Mouse (Mus musculus): ENCODE results near the gene D630045J12Rik. TPM values are rescaled to one million over a fixed set of nuclear protein-coding genes. Genes with fewer than 3 reads are reported as not detected.

D630045J12Rik gene
- polyA plus RNA-seq, 1 experiment: 7.1 TPM

GRCm38 (mm10) chr6:38231994-38232393 is 21.8 kb downstream of the D630045J12Rik start:
- no peak overlapping the region for H3K4me3 ChIP-seq (replicated peaks; ENCODE audit: extremely low read depth, low read depth, low read length)
- DNase-seq: no peak
- H3K4me1 ChIP-seq (ENCODE audit: control insufficient read depth, insufficient read depth, low read length): no peaks in the 10 kb centered on the region
- TF ChIP-seq CTCF (IDR thresholded peaks at IDR 0.05; ENCODE audit: insufficient read depth, low read length) (no peak), POLR2A (IDR thresholded peaks at IDR 0.05; ENCODE audit: borderline replicate concordance, extremely low read depth, low read depth, low read length) (no peak)
- WGBS: 59% methylated on average over 4 of the region's 4 CpGs

GRCm38 (mm10) chr6:38224079-38224478 is 29.7 kb downstream of the D630045J12Rik start:
- 44% methylated on average over 1 of the region's 1 CpGs for WGBS
- no peak for DNase-seq
- H3K4me1 ChIP-seq (ENCODE audit: control insufficient read depth, insufficient read depth, low read length): no peaks in the 10 kb centered on the region
- no peak for TF ChIP-seq POLR2A (IDR thresholded peaks at IDR 0.05; ENCODE audit: borderline replicate concordance, extremely low read depth, low read depth, low read length)
- TF ChIP-seq CTCF (IDR thresholded peaks at IDR 0.05; ENCODE audit: insufficient read depth, low read length): no peak
- no peak overlapping the region for H3K4me3 ChIP-seq (replicated peaks; ENCODE audit: extremely low read depth, low read depth, low read length)

GRCm38 (mm10) chr6:38219261-38219660 is 34.5 kb downstream of the D630045J12Rik start:
- Histone ChIP-seq H3K4me3 (replicated peaks; ENCODE audit: extremely low read depth, low read depth, low read length) (no peak overlapping the region), H3K4me1 (ENCODE audit: control insufficient read depth, insufficient read depth, low read length) (no peaks in the 10 kb centered on the region)
- 95% methylated on average over 2 of the region's 2 CpGs for WGBS
- TF ChIP-seq POLR2A (IDR thresholded peaks at IDR 0.05; ENCODE audit: borderline replicate concordance, extremely low read depth, low read depth, low read length): no peak
- no peak for TF ChIP-seq CTCF (IDR thresholded peaks at IDR 0.05; ENCODE audit: insufficient read depth, low read length)
- DNase-seq: no peak

- TF ChIP-seq CTCF (IDR thresholded peaks at IDR 0.05; ENCODE audit: insufficient read depth, low read length): no peak
- no peak for TF ChIP-seq POLR2A (IDR thresholded peaks at IDR 0.05; ENCODE audit: borderline replicate concordance, extremely low read depth, low read depth, low read length)
- WGBS: 77% methylated on average over 14 of the region's 14 CpGs
- Histone ChIP-seq H3K4me3 (replicated peaks; ENCODE audit: extremely low read depth, low read depth, low read length) (no peak overlapping the region), H3K4me1 (ENCODE audit: control insufficient read depth, insufficient read depth, low read length) (no peaks in the 10 kb centered on the region)
- no peak for DNase-seq
Measured at GRCm38 (mm10) chr6:38215448-38216110, 38.2 kb downstream of the D630045J12Rik start.

GRCm38 (mm10) chr6:38207621-38208020 is 46.2 kb downstream of the D630045J12Rik start:
- 95% methylated on average over 2 of the region's 2 CpGs for WGBS
- no peak overlapping the region for H3K4me3 ChIP-seq (replicated peaks; ENCODE audit: extremely low read depth, low read depth, low read length)
- TF ChIP-seq CTCF (IDR thresholded peaks at IDR 0.05; ENCODE audit: insufficient read depth, low read length): no peak
- TF ChIP-seq POLR2A (IDR thresholded peaks at IDR 0.05; ENCODE audit: borderline replicate concordance, extremely low read depth, low read depth, low read length): no peak
- DNase-seq: no peak
- no peaks in the 10 kb centered on the region; the same call in 1 of the 2 replicates for H3K4me1 ChIP-seq (ENCODE audit: control insufficient read depth, insufficient read depth, low read length)

GRCm38 (mm10) chr6:38206941-38207531 is 46.8 kb downstream of the D630045J12Rik start:
- no peaks in the 10 kb centered on the region; the same call in 1 of the 2 replicates for H3K4me1 ChIP-seq (ENCODE audit: control insufficient read depth, insufficient read depth, low read length)
- WGBS: 34% methylated on average over 8 of the region's 8 CpGs
- no peak for DNase-seq
- H3K4me3 ChIP-seq (replicated peaks; ENCODE audit: extremely low read depth, low read depth, low read length): no peak overlapping the region
- TF ChIP-seq POLR2A (IDR thresholded peaks at IDR 0.05; ENCODE audit: borderline replicate concordance, extremely low read depth, low read depth, low read length) (no peak), CTCF (IDR thresholded peaks at IDR 0.05; ENCODE audit: insufficient read depth, low read length) (no peak)

- no peak for TF ChIP-seq CTCF (IDR thresholded peaks at IDR 0.05; ENCODE audit: insufficient read depth, low read length)
- no peak for TF ChIP-seq POLR2A (IDR thresholded peaks at IDR 0.05; ENCODE audit: borderline replicate concordance, extremely low read depth, low read depth, low read length)
- DNase-seq: no peak
- H3K4me3 ChIP-seq (replicated peaks; ENCODE audit: extremely low read depth, low read depth, low read length): no peak overlapping the region
- no peaks in the 10 kb centered on the region; the same call in 1 of the 2 replicates for H3K4me1 ChIP-seq (ENCODE audit: control insufficient read depth, insufficient read depth, low read length)
- WGBS: 74% methylated on average over 6 of the region's 6 CpGs
Measured at GRCm38 (mm10) chr6:38205375-38205774, 48.4 kb downstream of the D630045J12Rik start.

GRCm38 (mm10) chr6:38203820-38204219 is 50.0 kb downstream of the D630045J12Rik start:
- H3K4me1 ChIP-seq (ENCODE audit: control insufficient read depth, insufficient read depth, low read length): no peaks in the 10 kb centered on the region; the same call in 1 of the 2 replicates
- no peak for DNase-seq
- no peak for TF ChIP-seq POLR2A (IDR thresholded peaks at IDR 0.05; ENCODE audit: borderline replicate concordance, extremely low read depth, low read depth, low read length)
- no peak for TF ChIP-seq CTCF (IDR thresholded peaks at IDR 0.05; ENCODE audit: insufficient read depth, low read length)
- WGBS: 68% methylated on average over 4 of the region's 4 CpGs
- H3K4me3 ChIP-seq (replicated peaks; ENCODE audit: extremely low read depth, low read depth, low read length): no peak overlapping the region

GRCm38 (mm10) chr6:38202816-38203215 is 51.0 kb downstream of the D630045J12Rik start:
- no peak overlapping the region for H3K4me3 ChIP-seq (replicated peaks; ENCODE audit: extremely low read depth, low read depth, low read length)
- no peak for DNase-seq
- H3K4me1 ChIP-seq (ENCODE audit: control insufficient read depth, insufficient read depth, low read length): no peaks in the 10 kb centered on the region; the same call in 1 of the 2 replicates
- TF ChIP-seq CTCF (IDR thresholded peaks at IDR 0.05; ENCODE audit: insufficient read depth, low read length): no peak
- TF ChIP-seq POLR2A (IDR thresholded peaks at IDR 0.05; ENCODE audit: borderline replicate concordance, extremely low read depth, low read depth, low read length): no peak
- WGBS: 83% methylated on average over 12 of the region's 12 CpGs

- Histone ChIP-seq H3K4me3 (replicated peaks; ENCODE audit: extremely low read depth, low read depth, low read length) (no peak overlapping the region), H3K4me1 (ENCODE audit: control insufficient read depth, insufficient read depth, low read length) (no peaks in the 10 kb centered on the region)
- TF ChIP-seq POLR2A (IDR thresholded peaks at IDR 0.05; ENCODE audit: borderline replicate concordance, extremely low read depth, low read depth, low read length): no peak
- 66% methylated on average over 5 of the region's 5 CpGs for WGBS
- DNase-seq: no peak
Measured at GRCm38 (mm10) chr6:38201495-38201894, 52.3 kb downstream of the D630045J12Rik start.

Measured in lung, adult 2 months (tissue).